Mouse (Mus musculus): ENCODE measurements around the gene Vmn2r116.
"Not testable (repeated sequence)": the region's sequence is repeated elsewhere in the genome, so short reads cannot be mapped to it uniquely, and the experiment has no call there.

Vmn2r116 gene

GRCm38 (mm10) chr17:23384304-23384703, at the start of gene Vmn2r116:
Gene Vmn2r116 (plus strand): TSS chr17:23384604.
- DNase-seq (ENCODE audit: low read depth, low spot score): not testable (repeated sequence)

- not testable (repeated sequence) for DNase-seq (ENCODE audit: low read depth, low spot score)
Observed at GRCm38 (mm10) chr17:23343441-23343840, 41.0 kb upstream of the Vmn2r116 start, which contains the start of gene Vmn2r115. Gene Vmn2r115 (plus strand): TSS chr17:23343741.

GRCm38 (mm10) chr17:23351644-23352043, 32.8 kb upstream of the Vmn2r116 start:
- DNase-seq (ENCODE audit: low read depth, low spot score): no peak

DNA sequence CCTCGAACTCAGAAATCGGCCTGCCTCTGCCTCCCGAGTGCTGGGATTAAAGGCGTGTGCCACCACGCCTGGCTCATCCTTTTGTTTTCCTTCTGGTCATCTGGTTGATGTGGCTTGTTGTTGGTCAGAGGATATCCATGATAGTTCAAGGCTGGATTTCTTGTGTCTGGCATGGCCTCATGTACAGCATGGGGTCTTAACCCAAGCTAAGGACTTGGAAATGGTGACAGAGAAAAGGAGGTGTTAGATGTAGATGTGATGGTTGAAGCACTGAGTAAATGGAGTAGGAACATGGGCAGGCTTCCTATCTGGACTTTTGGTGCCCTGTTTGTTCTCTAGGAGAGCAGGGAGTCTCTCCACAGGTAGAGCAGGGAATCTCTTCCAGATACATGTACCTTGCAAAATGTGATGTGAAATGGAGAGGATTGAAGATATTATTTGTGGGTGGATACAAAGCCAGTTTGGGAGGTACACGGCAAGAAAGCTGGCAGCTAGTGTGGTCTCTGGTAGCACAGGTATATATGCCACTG, 48.8 kb downstream of the Vmn2r116 start:
- DNase-seq (ENCODE audit: low read depth, low spot score): peak; percentile 3

Data from CD4-positive helper T cell, adult 2 months (primary cell).